Comparison of ENCODE assay signal across 11 mouse cellular contexts in genomic region chr5:96804304-96804703, GRCm38 (mm10). TPM values are rescaled to one million over a fixed set of nuclear protein-coding genes. Genes with fewer than 3 reads are reported as not detected.
DNase-seq lines count a peak whose midpoint lies in the region; ATAC-seq lines count a peak whose summit lies in the region.
"Had no signal": no experiment of that assay in that cellular context is flagged by ENCODE, and none has a peak within 500 bp of the region (broad histone marks: within the 10 kb centered on the region; RNA-seq: fewer than 3 reads in every experiment).

No protein-coding gene starts in this region.

- intact Hi-C loops in heart, postnatal 14 days (cut with DNase I): no loop called here

- no peak overlapping the region for H3K4me2 ChIP-seq in kidney, embryonic 16.5 days (replicated peaks; ENCODE audit: low read depth, low read length)
- no peak overlapping the region for H3K4me2 ChIP-seq in hindbrain, embryonic 13.5 days
- H3K4me2 ChIP-seq: forebrain, embryonic 15.5 days; neural tube, embryonic 13.5 days had no signal

- H3K27me3 ChIP-seq in kidney, embryonic 16.5 days (ENCODE audit: insufficient read depth, low read length): no peaks in the 10 kb centered on the region
- H3K27me3 ChIP-seq in hindbrain, embryonic 13.5 days: no peaks in the 10 kb centered on the region
- H3K27me3 ChIP-seq in midbrain, embryonic 10.5 days (ENCODE audit: low read depth, poor library complexity, severe bottlenecking): no peaks in the 10 kb centered on the region
- H3K27me3 ChIP-seq: forebrain, embryonic 15.5 days; neural tube, embryonic 13.5 days had no signal

- H3K79me2 ChIP-seq in macrophage (ENCODE audit: inconsistent target): peaks cover 98% of the 10 kb centered on the region

- WGBS in kidney, embryonic 16.5 days: 43% methylated on average over 4 of the region's 4 CpGs
- 52% methylated on average over 4 of the region's 4 CpGs for WGBS in macrophage (ENCODE audit: missing documents)
- WGBS in hindbrain, embryonic 13.5 days: 86% methylated on average over 4 of the region's 4 CpGs
- 87% methylated on average over 4 of the region's 4 CpGs for WGBS in midbrain, embryonic 10.5 days

- peak; percentile 97 for DNase-seq in heart, adult 11 months
- DNase-seq in heart, postnatal 14 days: no peak
- DNase-seq in R1 (ENCODE audit: low read depth, low spot score): peak; percentile 20
- DNase-seq in midbrain, embryonic 10.5 days (ENCODE audit: low spot score): no peak
- DNase-seq: layer of hippocampus, adult 9-11 months; right cerebral cortex, postnatal 25 days had no signal

- no peaks in the 10 kb centered on the region for H3K9me3 ChIP-seq in kidney, embryonic 16.5 days (ENCODE audit: low read length)
- H3K9me3 ChIP-seq in hindbrain, embryonic 13.5 days: no peaks in the 10 kb centered on the region
- H3K9me3 ChIP-seq in midbrain, embryonic 10.5 days (replicated peaks): no peaks in the 10 kb centered on the region
- H3K9me3 ChIP-seq: forebrain, embryonic 15.5 days; neural tube, embryonic 13.5 days had no signal

- no peak overlapping the region for H3K9ac ChIP-seq in kidney, embryonic 16.5 days (replicated peaks; ENCODE audit: low read length)
- no peak overlapping the region for H3K9ac ChIP-seq in hindbrain, embryonic 13.5 days
- H3K9ac ChIP-seq: forebrain, embryonic 15.5 days; neural tube, embryonic 13.5 days had no signal

- peak overlapping the region; percentile 22; the same call in 1 of the 2 replicates for H3K27ac ChIP-seq in kidney, embryonic 16.5 days (ENCODE audit: low read length)
- H3K27ac ChIP-seq in macrophage: peak overlapping the region; percentile 46
- H3K27ac ChIP-seq in hindbrain, embryonic 13.5 days: no peak overlapping the region
- H3K27ac ChIP-seq in midbrain, embryonic 10.5 days (replicated peaks): no peak overlapping the region
- H3K27ac ChIP-seq: forebrain, embryonic 15.5 days; neural tube, embryonic 13.5 days had no signal

- no peak for ATAC-seq in kidney, embryonic 16.5 days (ENCODE audit: low FRiP score, low TSS enrichment)
- ATAC-seq in hindbrain, embryonic 13.5 days (ENCODE audit: low FRiP score): no peak
- ATAC-seq: forebrain, embryonic 15.5 days had no signal

- H3K36me3 ChIP-seq in kidney, embryonic 16.5 days (ENCODE audit: insufficient read depth, low read length): no peaks in the 10 kb centered on the region
- H3K36me3 ChIP-seq in macrophage (ENCODE audit: inconsistent target): peaks cover 3% of the 10 kb centered on the region; the same call in 1 of the 2 replicates
- H3K36me3 ChIP-seq in hindbrain, embryonic 13.5 days: no peaks in the 10 kb centered on the region
- H3K36me3 ChIP-seq in midbrain, embryonic 10.5 days: no peaks in the 10 kb centered on the region
- H3K36me3 ChIP-seq: forebrain, embryonic 15.5 days; neural tube, embryonic 13.5 days had no signal

- H3K4me1 ChIP-seq in kidney, embryonic 16.5 days (ENCODE audit: insufficient read depth, low read length): peaks cover 53% of the 10 kb centered on the region
- peaks cover 5% of the 10 kb centered on the region; the same call in 1 of the 2 replicates for H3K4me1 ChIP-seq in hindbrain, embryonic 13.5 days (replicated peaks)
- peaks cover 14% of the 10 kb centered on the region for H3K4me1 ChIP-seq in midbrain, embryonic 10.5 days
- H3K4me1 ChIP-seq: forebrain, embryonic 15.5 days had no signal

- H3K4me3 ChIP-seq in kidney, embryonic 16.5 days (ENCODE audit: low read length): no peak overlapping the region
- H3K4me3 ChIP-seq in macrophage (ENCODE audit: inconsistent target): no peak overlapping the region
- H3K4me3 ChIP-seq in hindbrain, embryonic 13.5 days: no peak overlapping the region
- H3K4me3 ChIP-seq in midbrain, embryonic 10.5 days: no peak overlapping the region
- H3K4me3 ChIP-seq: forebrain, embryonic 15.5 days; neural tube, embryonic 13.5 days had no signal

RNA-seq across cellular contexts. Expression of gene Anxa3, which starts 11.2 kb away (rescaled TPM):
- 10 to 100 TPM; 35.9 to 36.9 TPM for total RNA-seq in heart, postnatal 14 days (2021)
- 88.4 and 89.2 TPM in 2 replicates for polyA plus RNA-seq in kidney, embryonic 16.5 days (2015; fragmentation: Nextera tagmentation; extraction: Ambion mirVana)
- 1,000 to 10,000 TPM in 14 of 26 experiments, 100 to 1,000 TPM in 12; 421 to 2,075 (median 1,106) TPM for total RNA-seq in macrophage (2018; cell fraction: chromatin; rRNA removed)
- total RNA-seq in macrophage (2018; cell fraction: cytosol; rRNA removed): 100 to 1,000 TPM in 16 of 26 experiments, 10 to 100 TPM in 10; 55.5 to 339 (median 182) TPM
- 1,000 to 10,000 TPM in 1 of 26 experiments, 100 to 1,000 TPM in 25; 162 to 1,029 (median 579) TPM for total RNA-seq in macrophage (2018; cell fraction: nucleus; rRNA removed)
- polyA plus RNA-seq in macrophage (2018): 299 to 390 TPM (median 368 TPM) in 3 replicates
- 27.0 and 27.9 TPM in 2 replicates for polyA plus RNA-seq in hindbrain, embryonic 13.5 days (2015; fragmentation: Nextera tagmentation; extraction: Ambion mirVana)
- polyA plus RNA-seq in midbrain, embryonic 10.5 days (2016; fragmentation: Nextera tagmentation; extraction: Ambion mirVana): 47.4 and 55.2 TPM in 2 replicates

Comparison
In these comparisons a context has a peak if more than half of its experiments do, and no peak if none do; other contexts are left out.
1. DNase-seq: peak in heart, adult 11 months (single experiment) and R1 (single experiment); none in heart, postnatal 14 days (0 of 2) and midbrain, embryonic 10.5 days (single experiment).
2. H3K27ac ChIP-seq: peak in kidney, embryonic 16.5 days (single experiment) and macrophage (single experiment); none in hindbrain, embryonic 13.5 days (single experiment) and midbrain, embryonic 10.5 days (single experiment).